Mouse (Mus musculus): ENCODE results near the gene Atp6ap1l. TPM values are rescaled to one million over a fixed set of nuclear protein-coding genes. Genes with fewer than 3 reads are reported as not detected.

Atp6ap1l gene
- 0.29 TPM in 1 of 2 replicates, not detected in the other for polyA plus RNA-seq (2015; fragmentation: Nextera tagmentation; extraction: Ambion mirVana)

GRCm38 (mm10) chr13:90905176-90905575 lies at the start of gene Atp6ap1l:
Gene Atp6ap1l, minus strand, starts transcription at chr13:90905355.

GRCm38 (mm10) chr13:90922751-90923612 lies 17.8 kb upstream of the Atp6ap1l start, which contains the start of gene Rps23:
Gene Rps23, plus strand, starts transcription at chr13:90922958.

Other genes starting within 250 kb of the Atp6ap1l start
- gene Rps23, start 17.6 kb upstream of the Atp6ap1l start, polyA plus RNA-seq (2015; fragmentation: Nextera tagmentation; extraction: Ambion mirVana), result 315 and 316 TPM in 2 replicates

Measured in adrenal gland, postnatal 0 days (tissue).